Mouse (Mus musculus) cerebellum, adult 2 months (tissue): Measurements from ENCODE around the gene Ranbp9. TPM values are rescaled to one million over a fixed set of nuclear protein-coding genes. Genes with fewer than 3 reads are reported as not detected.

ENCODE experiments used
- DNase-seq, 2 experiments: peaks; one replicate each; pipeline ENCODE4 v3.0.0; 2021
- H3K27ac ChIP-seq: fragments of 200-500 bp; 2 replicates; pipeline ENCODE4 v1.5.1; 2012; ENCODE audit warnings: low read length, control low read depth, inconsistent platforms; ENCODE audit not compliant: insufficient read depth
- H3K27me3 ChIP-seq: fragments of 200-500 bp; 2 replicates; pipeline ENCODE4 v1.6.1; 2012; ENCODE audit warnings: inconsistent platforms, mild to moderate bottlenecking, low read length, moderate library complexity; ENCODE audit not compliant: control insufficient read depth, insufficient read depth
- H3K4me1 ChIP-seq: fragments of 200-500 bp; 2 replicates; pipeline ENCODE4 v1.6.1; 2011; ENCODE audit warnings: low read length; ENCODE audit not compliant: control insufficient read depth, insufficient read depth
- H3K4me3 ChIP-seq: fragments of 200-500 bp; replicated peaks from 2 replicates; pipeline ENCODE3; 2011; ENCODE audit warnings: mild to moderate bottlenecking, low read depth, low read length, control low read depth; ENCODE audit not compliant: insufficient read depth
- CTCF ChIP-seq: fragments of 200-500 bp; IDR thresholded peaks from 2 replicates; pipeline ENCODE4 v1.5.1; 2011; ENCODE audit warnings: low read depth, mild to moderate bottlenecking, control low read depth, low read length, moderate library complexity, borderline replicate concordance; ENCODE audit not compliant: insufficient read depth
- POLR2A ChIP-seq: fragments of 200-500 bp; IDR thresholded peaks from 2 replicates; pipeline ENCODE4 v1.6.1; 2011; ENCODE audit warnings: low read length, control low read depth, borderline replicate concordance; ENCODE audit not compliant: insufficient read depth
- WGBS: fragments of 180-500 bp; shearing (Covaris S2); methylation state at CpG from one replicate; pipeline ENCODE4 v1.1.7; 2018; 5-methylcytosine and 5-hydroxymethylcytosine counted together
- polyA plus RNA-seq: library from polyadenylated mRNA; depleted of rRNA; stranded (reverse); fragments of >200 nt; gene quantifications from 2 replicates; pipeline ENCODE4 v1.2.3, GENCODE M21; 2012; rRNA removed

Gene Ranbp9
- polyA plus RNA-seq, 1 experiment: 61.6 TPM

DNA sequence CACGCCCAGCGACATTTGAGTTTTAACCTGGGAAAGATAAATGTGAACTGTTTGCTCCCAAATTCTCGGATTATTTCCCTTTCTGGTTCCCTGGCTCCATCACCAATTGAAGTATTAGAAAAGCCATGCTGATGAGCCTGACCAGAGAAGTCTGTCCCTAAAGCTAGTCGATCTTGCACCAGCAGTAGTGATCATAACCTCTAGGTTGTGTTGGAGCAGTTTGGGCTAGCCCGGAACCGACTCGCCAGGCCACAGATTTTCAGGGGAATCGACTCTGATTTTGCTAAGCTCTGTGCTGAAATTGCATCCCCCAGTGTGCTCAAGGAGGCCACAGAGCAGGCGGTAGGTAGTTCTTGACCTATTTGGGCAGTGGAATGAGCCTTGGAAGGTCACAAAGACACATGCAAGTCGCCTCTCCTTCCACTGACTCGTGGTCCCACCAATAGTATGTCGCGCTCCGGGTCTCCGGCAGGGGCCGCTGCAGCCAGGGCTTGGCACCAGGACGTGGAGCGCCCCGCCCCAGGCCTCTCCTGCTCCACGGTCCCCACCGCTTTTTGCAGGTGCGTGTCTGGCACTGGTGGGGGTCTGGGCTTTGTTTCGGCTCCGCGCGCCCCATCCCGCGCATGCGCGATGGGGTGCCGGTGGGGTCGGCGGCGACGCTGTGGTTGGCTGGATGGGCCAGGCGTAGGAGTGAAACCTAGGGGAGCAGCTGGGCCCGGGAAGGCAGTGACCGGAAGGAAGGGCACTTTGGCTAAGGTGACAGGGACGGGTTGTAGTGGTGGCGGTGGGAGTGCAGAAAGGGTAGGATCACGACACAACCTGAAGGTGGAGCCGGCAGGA, 115.9 kb downstream of the Ranbp9 start, which contains the start of gene Sirt5:
TSS of gene Sirt5 (plus strand) at position 512 of the 840 bp plus-strand sequence.
- WGBS: 13% methylated on average over 42 of the region's 42 CpGs
- peak; percentile 26; the same call in 1 of the 2 replicates for TF ChIP-seq POLR2A
- TF ChIP-seq CTCF: peak; percentile 72
- H3K4me1 ChIP-seq: peaks cover 5% of the 10 kb centered on the region; the same call in 1 of the 2 replicates
- H3K27me3 ChIP-seq: no peaks in the 10 kb centered on the region
- peak; percentile 90 to 95 for DNase-seq
- peak within 1 kb of the TSS; percentile 62 for H3K27ac ChIP-seq
- peak within 1 kb of the TSS; percentile 79 for H3K4me3 ChIP-seq

DNA sequence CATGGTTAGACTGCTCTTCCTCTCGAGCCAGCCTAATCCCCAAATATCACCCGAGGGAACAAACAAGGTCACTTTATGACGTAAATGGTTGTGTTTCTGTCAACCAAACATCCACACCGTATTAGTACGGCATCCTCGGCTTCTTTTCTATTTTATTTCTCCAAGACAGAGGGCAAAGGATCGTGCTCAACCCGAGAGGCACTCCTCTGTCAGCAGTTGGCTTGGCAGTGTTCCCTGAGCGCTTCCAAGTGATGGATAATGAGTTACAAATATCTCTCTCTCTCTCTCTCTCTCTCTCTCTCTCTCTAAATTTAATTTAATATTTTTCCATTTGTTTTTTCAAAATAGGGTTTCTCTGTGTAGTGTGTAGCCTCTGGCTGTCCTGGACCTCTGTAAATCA, 118.7 kb downstream of the Ranbp9 start:
- Histone ChIP-seq H3K4me3 (no peak overlapping the region), H3K27me3 (no peaks in the 10 kb centered on the region), H3K27ac (no peak overlapping the region), H3K4me1 (peaks cover 5% of the 10 kb centered on the region; the same call in 1 of the 2 replicates)
- WGBS: 46% methylated on average over 9 of the region's 9 CpGs
- DNase-seq: no peak
- TF ChIP-seq POLR2A (no peak), CTCF (no peak)

DNA sequence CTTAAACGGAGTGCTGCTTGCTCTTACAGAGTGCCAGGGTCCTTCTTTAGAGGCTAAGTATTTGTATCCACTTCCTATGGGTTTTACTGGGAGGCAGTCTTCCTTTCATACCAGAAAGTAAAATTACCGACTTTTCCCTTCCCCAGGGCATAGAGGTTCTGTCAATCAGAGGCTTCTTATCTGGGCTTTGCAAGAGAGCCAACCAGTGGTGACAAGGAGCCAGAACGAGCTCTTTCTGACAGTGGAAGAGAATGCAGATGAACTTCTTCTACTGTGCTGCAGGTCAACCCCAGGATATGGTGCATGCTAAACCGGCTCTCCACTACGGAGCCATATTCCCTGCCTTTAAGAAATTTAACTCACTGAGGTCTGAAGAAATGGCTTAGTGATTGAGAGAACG, 120.5 kb downstream of the Ranbp9 start:
- no peaks in the 10 kb centered on the region for H3K27me3 ChIP-seq
- 79% methylated on average over 6 of the region's 6 CpGs for WGBS
- H3K4me3 ChIP-seq: no peak overlapping the region
- TF ChIP-seq POLR2A (no peak), CTCF (no peak)
- H3K4me1 ChIP-seq: peaks cover 14% of the 10 kb centered on the region
- DNase-seq: no peak
- no peak overlapping the region for H3K27ac ChIP-seq

DNA sequence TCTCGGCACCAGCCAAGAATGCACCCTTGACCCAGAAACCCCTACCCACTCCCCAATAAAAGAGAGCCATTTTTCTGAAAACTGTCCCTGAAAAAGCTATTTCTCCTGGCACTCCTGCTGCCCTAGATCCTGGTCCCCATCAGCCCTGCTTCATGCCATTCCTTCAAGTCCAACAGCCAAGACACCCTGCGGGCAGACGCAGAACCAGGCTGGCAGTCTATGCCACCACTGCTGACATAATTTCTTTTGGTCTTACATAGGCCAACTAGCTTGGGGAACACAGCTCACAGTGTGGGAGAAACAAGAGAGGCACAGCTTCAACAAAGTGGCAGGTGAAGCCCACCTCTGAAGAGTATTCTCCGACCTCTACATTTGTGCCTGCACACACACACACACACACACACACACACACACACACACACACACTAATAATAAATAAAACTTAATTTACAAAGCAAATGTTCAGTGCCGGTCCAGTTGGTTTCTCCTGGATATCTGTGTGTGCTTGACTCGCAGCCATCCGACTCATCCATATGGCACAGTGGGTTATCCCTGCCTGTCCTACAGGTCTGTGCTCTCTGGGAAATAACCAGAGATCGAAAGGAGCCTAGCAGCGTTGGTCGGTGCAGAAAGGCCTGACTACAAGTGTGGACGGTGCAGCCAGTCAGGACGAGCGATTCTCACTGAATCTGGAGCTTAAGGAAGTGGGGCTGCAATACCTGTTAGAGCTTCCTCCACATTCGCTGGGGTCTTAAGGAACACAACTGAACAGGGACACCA, 124.5 kb downstream of the Ranbp9 start:
- WGBS: 26% methylated on average over 14 of the region's 14 CpGs
- peak; percentile 59 to 71 for DNase-seq
- H3K27ac ChIP-seq: peak overlapping the region; percentile 27
- H3K4me3 ChIP-seq: no peak overlapping the region
- H3K4me1 ChIP-seq: peaks cover 14% of the 10 kb centered on the region
- TF ChIP-seq CTCF (no peak), POLR2A (no peak)
- no peaks in the 10 kb centered on the region for H3K27me3 ChIP-seq

DNA sequence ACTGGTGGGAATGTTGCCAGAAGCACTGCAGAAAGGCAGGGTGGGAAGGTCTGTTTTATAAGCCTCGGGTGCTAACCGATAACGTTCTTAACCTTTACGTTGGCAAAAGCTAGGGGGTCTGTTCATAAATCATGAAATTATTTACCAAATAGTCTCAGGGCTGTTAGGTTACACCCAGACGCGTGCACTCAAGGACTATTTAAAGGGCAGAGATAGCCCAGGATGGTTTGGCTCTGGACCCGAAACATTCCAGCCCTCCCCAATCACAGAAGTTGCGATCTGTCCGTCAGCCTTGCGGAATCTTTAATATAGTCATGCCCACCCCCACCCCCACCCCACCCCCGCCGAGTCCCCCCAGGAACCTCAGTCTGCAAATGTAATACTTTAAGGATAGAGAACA, 126.7 kb downstream of the Ranbp9 start:
- TF ChIP-seq POLR2A (no peak), CTCF (no peak)
- Histone ChIP-seq H3K27ac (no peak overlapping the region), H3K27me3 (no peaks in the 10 kb centered on the region), H3K4me1 (peaks cover 14% of the 10 kb centered on the region), H3K4me3 (no peak overlapping the region)
- DNase-seq: no peak
- 81% methylated on average over 12 of the region's 12 CpGs for WGBS

DNA sequence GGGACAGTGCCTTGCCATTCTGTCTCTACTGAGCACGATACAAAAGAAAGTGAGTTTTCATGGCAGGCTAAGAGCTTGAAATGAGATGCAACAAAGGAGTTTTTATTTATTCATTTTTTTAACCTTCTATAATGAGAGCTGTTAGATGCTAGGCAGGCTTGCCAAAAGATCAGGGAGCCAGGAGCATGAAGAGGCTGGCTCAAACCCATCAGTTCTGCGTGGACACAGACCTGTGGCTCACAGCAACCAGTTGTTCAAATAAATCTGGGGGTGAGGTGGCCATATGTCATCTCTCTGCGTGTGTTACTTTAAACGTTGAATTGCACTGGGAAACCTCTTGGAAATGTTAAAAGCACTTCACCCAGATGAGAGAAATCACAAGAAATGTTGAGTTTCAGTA, 127.7 kb downstream of the Ranbp9 start:
- Histone ChIP-seq H3K27me3 (no peaks in the 10 kb centered on the region), H3K4me3 (no peak overlapping the region), H3K4me1 (peaks cover 14% of the 10 kb centered on the region), H3K27ac (no peak overlapping the region)
- peak in 1 of 2 experiments; percentile 58 for DNase-seq
- WGBS: 15% methylated on average over 4 of the region's 4 CpGs
- TF ChIP-seq CTCF (no peak), POLR2A (no peak)

Other genes starting within 250 kb of the Ranbp9 start
- gene Gfod1, start 177.1 kb downstream of the Ranbp9 start, polyA plus RNA-seq: 47.5 and 53.1 TPM in 2 replicates
- 27.7 and 29.6 TPM in 2 replicates for gene Sirt5, start 115.8 kb downstream of the Ranbp9 start, polyA plus RNA-seq
- 126 and 127 TPM in 2 replicates for gene Nol7, start 82.9 kb downstream of the Ranbp9 start, polyA plus RNA-seq
- 17.7 and 19.3 TPM in 2 replicates for gene Mcur1, start 78.9 kb upstream of the Ranbp9 start, polyA plus RNA-seq
- 28.4 and 33.8 TPM in 2 replicates for gene Rnf182, start 134.4 kb upstream of the Ranbp9 start, polyA plus RNA-seq